Mouse (Mus musculus): ENCODE results near the gene Clic1.

The Clic1 gene

GRCm38 (mm10) chr17:35092403-35093198 is 42.8 kb downstream of the Clic1 start:
- no peak for DNase-seq (ENCODE audit: low spot score)

- no peak for DNase-seq (ENCODE audit: low spot score)
Measured at GRCm38 (mm10) chr17:35094475-35095365, 45.0 kb downstream of the Clic1 start.

GRCm38 (mm10) chr17:35096597-35096996 is 46.8 kb downstream of the Clic1 start:
- no peak for DNase-seq (ENCODE audit: low spot score)

GRCm38 (mm10) chr17:35097164-35097655 is 47.4 kb downstream of the Clic1 start:
- DNase-seq (ENCODE audit: low spot score): no peak

GRCm38 (mm10) chr17:35100196-35100765 is 50.5 kb downstream of the Clic1 start:
- DNase-seq (ENCODE audit: low spot score): no peak

- no peak for DNase-seq (ENCODE audit: low spot score)
Measured at GRCm38 (mm10) chr17:35101161-35101560, 51.4 kb downstream of the Clic1 start.

GRCm38 (mm10) chr17:35102299-35102698 is 52.5 kb downstream of the Clic1 start:
- no peak for DNase-seq (ENCODE audit: low spot score)

GRCm38 (mm10) chr17:35103221-35103690 is 53.5 kb downstream of the Clic1 start:
- DNase-seq (ENCODE audit: low spot score): no peak

GRCm38 (mm10) chr17:35104079-35104478 is 54.3 kb downstream of the Clic1 start:
- DNase-seq (ENCODE audit: low spot score): no peak

GRCm38 (mm10) chr17:35104754-35105153 is 55.0 kb downstream of the Clic1 start:
- DNase-seq (ENCODE audit: low spot score): no peak

GRCm38 (mm10) chr17:35105740-35106389 is 56.1 kb downstream of the Clic1 start:
- DNase-seq (ENCODE audit: low spot score): peak; percentile 18

- no peak for DNase-seq (ENCODE audit: low spot score)
Measured at GRCm38 (mm10) chr17:35106522-35106921, 56.8 kb downstream of the Clic1 start.

- no peak for DNase-seq (ENCODE audit: low spot score)
Measured at GRCm38 (mm10) chr17:35108097-35108496, 58.3 kb downstream of the Clic1 start, which contains the start of gene Ly6g5c. Ly6g5c (plus strand) TSS chr17:35108279.

Measured in T-cell, adult 2 months (primary cell).